Mouse (Mus musculus) megakaryocyte-erythroid progenitor cell, adult 5 weeks (primary cell): ENCODE results near the gene Cd300ld2. TPM values are rescaled to one million over a fixed set of nuclear protein-coding genes. Genes with fewer than 3 reads are reported as not detected.

Source experiments
- polyA plus RNA-seq: library from polyadenylated mRNA; stranded (reverse); fragments of >175 nt; gene quantifications from 2 replicates; pipeline ENCODE4 v1.2.3, GENCODE M21; 2012

Gene Cd300ld2
- polyA plus RNA-seq = not detected in 2 replicates

GRCm38 (mm10) chr11:115016093-115016492, at the start of gene Cd300ld2:
Gene Cd300ld2, minus strand, starts transcription at chr11:115016193.

DNA sequence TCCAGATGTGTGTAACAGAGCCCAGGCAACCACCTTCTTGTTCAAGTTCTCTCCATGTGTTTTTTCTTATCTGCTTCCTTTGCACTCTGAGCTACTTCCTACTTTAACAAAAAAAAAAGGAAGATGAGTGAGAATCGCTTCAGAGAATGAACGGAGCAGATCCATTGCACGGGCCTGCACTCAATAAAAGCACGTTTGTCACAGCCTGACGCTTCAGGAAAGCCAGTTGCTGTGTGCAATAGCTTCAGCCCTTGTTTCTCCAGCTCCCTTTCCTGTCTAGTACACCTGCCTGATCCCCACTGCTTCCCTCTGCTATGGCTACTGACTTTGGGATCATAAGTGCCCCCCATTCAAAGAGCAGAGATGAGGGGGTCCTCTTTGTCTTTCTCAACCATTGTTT, 46.1 kb upstream of the Cd300ld2 start, which contains the start of gene Cd300e:
Gene Cd300e, minus strand, starts transcription at position 101 of the 400 bp plus-strand sequence.

GRCm38 (mm10) chr11:115048259-115048658, 32.3 kb upstream of the Cd300ld2 start, which contains the start of gene Cd300ld3:
Gene Cd300ld3, minus strand, starts transcription at chr11:115048409.

DNA sequence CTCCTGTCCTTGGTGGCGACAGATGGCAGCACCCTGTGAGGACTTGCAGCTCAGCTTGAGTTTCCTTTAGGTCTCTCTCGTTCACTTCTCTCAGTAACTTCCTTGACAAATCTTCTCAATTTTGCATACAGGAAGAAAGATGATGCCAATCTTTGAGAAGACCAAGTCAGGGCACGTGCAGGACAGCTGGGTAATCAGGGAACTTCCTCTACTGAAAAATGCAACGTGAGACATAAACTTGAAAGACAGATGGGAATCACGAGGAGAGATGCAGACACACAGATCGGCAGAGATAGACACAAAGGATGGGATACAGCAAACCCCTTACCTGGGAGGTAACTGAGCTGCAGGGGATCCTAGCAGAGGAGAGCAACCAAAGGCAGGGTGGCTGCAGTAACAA, 21.7 kb upstream of the Cd300ld2 start, which contains the start of gene Cd300ld5:
Gene Cd300ld5, minus strand, starts transcription at position 101 of the 400 bp plus-strand sequence.

GRCm38 (mm10) chr11:115026912-115027311, 10.9 kb upstream of the Cd300ld2 start, which contains the start of gene Cd300ld4:
Gene Cd300ld4, minus strand, starts transcription at chr11:115027012.

GRCm38 (mm10) chr11:115001474-115002040, 14.4 kb downstream of the Cd300ld2 start, which contains the start of gene Cd300c2:
Gene Cd300c2, minus strand, starts transcription at chr11:115001880.

GRCm38 (mm10) chr11:114989793-114990192, 26.2 kb downstream of the Cd300ld2 start, which contains the start of gene Cd300ld:
Gene Cd300ld, minus strand, starts transcription at chr11:114989922.

DNA sequence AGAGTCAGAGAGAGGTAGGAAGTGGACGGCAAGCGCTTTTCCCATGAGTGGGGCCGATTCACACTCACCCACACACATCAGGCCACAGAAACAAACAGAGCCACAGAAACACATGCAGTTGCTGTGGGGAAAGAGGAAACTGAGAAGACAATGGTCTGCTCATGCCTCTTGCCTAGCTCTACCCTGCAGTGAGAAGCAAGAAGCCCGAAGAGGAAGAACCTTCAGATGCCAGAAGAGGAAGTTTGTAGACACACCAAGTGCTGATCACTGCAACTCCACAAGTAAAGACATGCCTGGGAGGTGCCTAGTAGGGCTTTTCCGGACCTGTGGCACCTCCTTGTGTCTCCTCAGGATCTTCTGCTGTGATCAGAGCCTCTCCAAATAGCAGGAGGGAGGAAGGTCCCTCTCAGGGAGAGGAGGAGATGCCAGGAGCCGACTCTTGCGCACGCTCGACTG, 47.2 kb downstream of the Cd300ld2 start, which contains the start of gene Cd300c:
Gene Cd300c, minus strand, starts transcription at position 406 of the 456 bp plus-strand sequence.

Other genes starting within 250 kb of the Cd300ld2 start
- gene Btbd17, start 220.2 kb downstream of the Cd300ld2 start, polyA plus RNA-seq = 0.23 TPM in 1 of 2 replicates, not detected in the other
- gene Gpr142, start 217.3 kb downstream of the Cd300ld2 start, polyA plus RNA-seq = not detected in 2 replicates
- 0.14 and 1.2 TPM in 2 replicates for gene Gprc5c, start 165.0 kb downstream of the Cd300ld2 start, polyA plus RNA-seq
- 1.4 and 1.7 TPM in 2 replicates for gene Cd300a, start 126.2 kb downstream of the Cd300ld2 start, polyA plus RNA-seq
- gene Cd300lb, start 81.8 kb downstream of the Cd300ld2 start, polyA plus RNA-seq = 2.9 and 5.9 TPM in 2 replicates
- 0.15 and 0.78 TPM in 2 replicates for gene Cd300c, start 47.0 kb downstream of the Cd300ld2 start, polyA plus RNA-seq
- gene Cd300ld, start 26.3 kb downstream of the Cd300ld2 start, polyA plus RNA-seq = 0.04 TPM in 1 of 2 replicates, not detected in the other
- 0.31 TPM in 1 of 2 replicates, not detected in the other for gene Cd300c2, start 14.3 kb downstream of the Cd300ld2 start, polyA plus RNA-seq
- not detected in 2 replicates for gene Cd300ld4, start 10.8 kb upstream of the Cd300ld2 start, polyA plus RNA-seq
- not detected in 2 replicates for gene Cd300ld5, start 21.6 kb upstream of the Cd300ld2 start, polyA plus RNA-seq
- not detected in 2 replicates for gene Cd300ld3, start 32.2 kb upstream of the Cd300ld2 start, polyA plus RNA-seq
- 0.05 TPM in 1 of 2 replicates, not detected in the other for gene Cd300e, start 46.0 kb upstream of the Cd300ld2 start, polyA plus RNA-seq
- gene Rab37, start 75.2 kb upstream of the Cd300ld2 start, polyA plus RNA-seq = 15.3 and 26.5 TPM in 2 replicates
- gene Cd300lf, start 117.8 kb upstream of the Cd300ld2 start, polyA plus RNA-seq = 0.47 and 1.1 TPM in 2 replicates
- gene Slc9a3r1, start 147.1 kb upstream of the Cd300ld2 start, polyA plus RNA-seq = 221 and 253 TPM in 2 replicates
- gene Tmem104, start 171.3 kb upstream of the Cd300ld2 start, polyA plus RNA-seq = 22.5 and 25.3 TPM in 2 replicates
- 11.7 and 12.6 TPM in 2 replicates for gene Nat9, start 171.7 kb upstream of the Cd300ld2 start, polyA plus RNA-seq